In the genomic region with DNA sequence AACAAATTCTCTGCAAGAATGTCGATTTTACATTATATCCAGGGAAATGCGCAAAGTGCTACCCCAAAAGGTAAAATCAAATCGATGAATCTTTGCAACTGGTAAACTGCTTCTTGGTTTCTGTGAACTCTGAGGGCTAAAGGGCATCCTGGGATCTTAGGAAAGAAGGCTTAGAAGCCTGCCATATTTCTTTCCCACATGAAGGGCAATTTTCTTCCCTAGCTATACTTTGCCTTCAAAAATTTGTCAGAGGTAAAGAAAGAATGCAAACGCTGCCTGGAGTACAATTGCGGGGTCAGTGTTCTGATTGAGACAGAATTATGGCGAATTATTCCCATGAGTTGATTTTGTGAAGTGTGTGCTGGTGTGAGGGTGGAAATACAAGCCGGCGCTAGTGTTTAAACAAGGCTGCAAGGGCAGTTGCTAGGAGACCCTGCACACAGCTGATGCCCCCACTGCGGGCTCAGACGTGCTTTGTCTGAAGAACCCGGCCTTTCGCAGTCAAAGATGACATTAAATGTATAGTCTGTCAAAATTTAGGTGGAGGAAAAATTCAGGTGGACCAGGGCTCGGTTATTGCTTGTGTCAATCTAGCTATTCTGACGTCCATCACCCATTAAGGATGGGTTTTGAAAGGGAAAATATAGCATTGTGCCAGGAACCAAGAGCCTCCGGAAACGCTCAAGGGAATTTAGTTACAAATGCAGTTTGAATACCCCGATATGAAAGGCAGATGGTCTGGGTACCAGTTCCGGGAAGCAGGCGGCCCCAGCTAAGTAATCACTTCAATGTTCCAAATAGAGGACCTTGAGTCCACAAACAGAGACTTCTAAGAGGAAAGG, we compare ENCODE assay signal across 8 mouse cellular contexts. TPM values are rescaled to one million over a fixed set of nuclear protein-coding genes. Genes with fewer than 3 reads are reported as not detected.
DNase-seq lines count a peak whose midpoint lies in the region; ATAC-seq and TF ChIP-seq lines count a peak whose summit lies in the region.

TSS of gene Asb4 (plus strand) at position 51 of the 842 bp plus-strand sequence.

- no peak within 1 kb of the TSS for H3K27ac ChIP-seq in kidney, postnatal 0 days
- H3K27ac ChIP-seq in embryonic facial prominence, embryonic 11.5 days (replicated peaks; ENCODE audit: low read depth, low read length) = peak within 1 kb of the TSS; percentile 47
- H3K27ac ChIP-seq in hindbrain, embryonic 14.5 days = peak within 1 kb of the TSS; percentile 80
- H3K27ac ChIP-seq in midbrain, embryonic 11.5 days (ENCODE audit: low read depth, low read length) = peak within 1 kb of the TSS; percentile 82

- H3K4me3 ChIP-seq in kidney, postnatal 0 days (replicated peaks; ENCODE audit: low read depth, low read length) = peak within 1 kb of the TSS; percentile 20
- H3K4me3 ChIP-seq in embryonic facial prominence, embryonic 11.5 days (ENCODE audit: low read depth, low read length) = peak within 1 kb of the TSS; percentile 21
- peak within 1 kb of the TSS; percentile 25 for H3K4me3 ChIP-seq in hindbrain, embryonic 14.5 days (replicated peaks; ENCODE audit: low read length)
- peak within 1 kb of the TSS; percentile 18 for H3K4me3 ChIP-seq in midbrain, embryonic 11.5 days (ENCODE audit: low read depth, low read length)

- peak within 1 kb of the TSS; percentile 50 for H3K4me2 ChIP-seq in kidney, postnatal 0 days (ENCODE audit: low read length)
- peak within 1 kb of the TSS; percentile 44 for H3K4me2 ChIP-seq in embryonic facial prominence, embryonic 11.5 days (ENCODE audit: low read depth, low read length)
- peak within 1 kb of the TSS; percentile 56 for H3K4me2 ChIP-seq in hindbrain, embryonic 14.5 days (replicated peaks)
- peak within 1 kb of the TSS; percentile 44 for H3K4me2 ChIP-seq in midbrain, embryonic 11.5 days

- no peaks in the 10 kb centered on the region for H3K9me3 ChIP-seq in kidney, postnatal 0 days (replicated peaks; ENCODE audit: low read length)
- no peaks in the 10 kb centered on the region for H3K9me3 ChIP-seq in embryonic facial prominence, embryonic 11.5 days (replicated peaks; ENCODE audit: control insufficient read depth, low read length)
- no peaks in the 10 kb centered on the region for H3K9me3 ChIP-seq in hindbrain, embryonic 14.5 days (ENCODE audit: control insufficient read depth, low read length)
- H3K9me3 ChIP-seq in midbrain, embryonic 11.5 days (ENCODE audit: control insufficient read depth, low read length) = no peaks in the 10 kb centered on the region

- H3K4me1 ChIP-seq in kidney, postnatal 0 days (replicated peaks; ENCODE audit: insufficient read depth, low read length) = peaks cover 10% of the 10 kb centered on the region; the same call in 1 of the 2 replicates
- peaks cover 11% of the 10 kb centered on the region for H3K4me1 ChIP-seq in embryonic facial prominence, embryonic 11.5 days (ENCODE audit: control insufficient read depth, insufficient read depth, low read length)
- H3K4me1 ChIP-seq in hindbrain, embryonic 14.5 days (replicated peaks; ENCODE audit: control insufficient read depth, insufficient read depth, low read length) = peaks cover 44% of the 10 kb centered on the region
- H3K4me1 ChIP-seq in midbrain, embryonic 11.5 days (ENCODE audit: control insufficient read depth, insufficient read depth, low read length) = peaks cover 42% of the 10 kb centered on the region

- no peak for TF ChIP-seq CTCF in kidney, postnatal 0 days (IDR thresholded peaks at IDR 0.05; ENCODE audit: low read depth)

- no peaks in the 10 kb centered on the region for H3K27me3 ChIP-seq in kidney, postnatal 0 days (ENCODE audit: insufficient read depth, low read length)
- no peaks in the 10 kb centered on the region for H3K27me3 ChIP-seq in embryonic facial prominence, embryonic 11.5 days (ENCODE audit: control insufficient read depth, insufficient read depth, low read length)
- H3K27me3 ChIP-seq in hindbrain, embryonic 14.5 days (ENCODE audit: control insufficient read depth, insufficient read depth, low read length) = no peaks in the 10 kb centered on the region
- no peaks in the 10 kb centered on the region for H3K27me3 ChIP-seq in midbrain, embryonic 11.5 days (ENCODE audit: control insufficient read depth, insufficient read depth, low read length)

- no peaks in the 10 kb centered on the region for H3K36me3 ChIP-seq in kidney, postnatal 0 days (ENCODE audit: insufficient read depth, low read length)
- no peaks in the 10 kb centered on the region for H3K36me3 ChIP-seq in embryonic facial prominence, embryonic 11.5 days (replicated peaks; ENCODE audit: control insufficient read depth, insufficient read depth, low read depth, low read length)
- H3K36me3 ChIP-seq in hindbrain, embryonic 14.5 days (replicated peaks; ENCODE audit: control insufficient read depth, insufficient read depth) = no peaks in the 10 kb centered on the region
- no peaks in the 10 kb centered on the region for H3K36me3 ChIP-seq in midbrain, embryonic 11.5 days (ENCODE audit: control insufficient read depth, insufficient read depth, low read length)

- peak within 1 kb of the TSS; percentile 25; the same call in 1 of the 2 replicates for H3K9ac ChIP-seq in kidney, postnatal 0 days (ENCODE audit: low read depth, low read length)
- peak within 1 kb of the TSS; percentile 44 for H3K9ac ChIP-seq in embryonic facial prominence, embryonic 11.5 days (replicated peaks; ENCODE audit: low read length)
- H3K9ac ChIP-seq in hindbrain, embryonic 14.5 days = peak within 1 kb of the TSS; percentile 57
- H3K9ac ChIP-seq in midbrain, embryonic 11.5 days (ENCODE audit: low read length) = peak within 1 kb of the TSS; percentile 25

- WGBS in kidney, postnatal 0 days = 9% methylated on average over 19 of the region's 19 CpGs
- 4% methylated on average over 19 of the region's 19 CpGs for WGBS in embryonic facial prominence, embryonic 11.5 days
- 3% methylated on average over 19 of the region's 19 CpGs for WGBS in hindbrain, embryonic 14.5 days
- WGBS in midbrain, embryonic 11.5 days = 4% methylated on average over 19 of the region's 19 CpGs

- no peak for ATAC-seq in kidney, postnatal 0 days (replicated peaks; ENCODE audit: low FRiP score, low read depth)
- ATAC-seq in embryonic facial prominence, embryonic 11.5 days (replicated peaks; ENCODE audit: insufficient number of reproducible peaks, low FRiP score, low TSS enrichment, low read depth) = peak; percentile 78; the same call in 1 of the 2 replicates
- ATAC-seq in hindbrain, embryonic 14.5 days (ENCODE audit: low FRiP score) = peak; percentile 47
- ATAC-seq in midbrain, embryonic 11.5 days (ENCODE audit: low FRiP score) = peak; percentile 72
- ATAC-seq in frontal cortex, adult (ENCODE audit: low TSS enrichment) = no peak

- DNase-seq in kidney, postnatal 0 days (ENCODE audit: low spot score) = no peak
- no peak for DNase-seq in kidney, adult 8-10 months
- peak; percentile 80 for DNase-seq in embryonic facial prominence, embryonic 11.5 days (ENCODE audit: low spot score)
- DNase-seq in hindbrain, embryonic 14.5 days (ENCODE audit: low spot score) = peak; percentile 65
- DNase-seq in midbrain, embryonic 11.5 days (ENCODE audit: low spot score, missing footprints) = peak; percentile 96
- no peak for DNase-seq in ovary, postnatal 36 days (ENCODE audit: low spot score)
- no peak for DNase-seq in adipocyte (ENCODE audit: low spot score)

RNA-seq across cellular contexts. Expression of gene Asb4, which starts in this region (rescaled TPM):
- polyA plus RNA-seq in kidney, postnatal 0 days (2015; fragmentation: Nextera tagmentation; extraction: Ambion mirVana) = 9.4 and 9.7 TPM in 2 replicates
- polyA plus RNA-seq in embryonic facial prominence, embryonic 11.5 days (2014; fragmentation: Nextera tagmentation; extraction: Ambion mirVana) = 90.5 and 98.5 TPM in 2 replicates
- polyA plus RNA-seq in hindbrain, embryonic 14.5 days (2014; fragmentation: Nextera tagmentation; extraction: Ambion mirVana) = 17.1 and 18.7 TPM in 2 replicates
- polyA plus RNA-seq in midbrain, embryonic 11.5 days (2014; fragmentation: Nextera tagmentation; extraction: Ambion mirVana) = 22.8 and 23.6 TPM in 2 replicates

Comparison
In these comparisons a context has a peak if more than half of its experiments do, and no peak if none do; other contexts are left out.
1. ATAC-seq: peak in embryonic facial prominence, embryonic 11.5 days (single experiment), hindbrain, embryonic 14.5 days (single experiment) and midbrain, embryonic 11.5 days (single experiment); none in kidney, postnatal 0 days (single experiment) and frontal cortex, adult (single experiment).
2. DNase-seq: peak in embryonic facial prominence, embryonic 11.5 days (single experiment), hindbrain, embryonic 14.5 days (single experiment) and midbrain, embryonic 11.5 days (single experiment); none in kidney, postnatal 0 days (single experiment), kidney, adult 8-10 months (0 of 2), ovary, postnatal 36 days (single experiment) and adipocyte (single experiment).
3. Peak in every context shown above with its lines, with median percentiles within 50 percentile points of each other: H3K4me2 ChIP-seq, H3K4me3 ChIP-seq and H3K9ac ChIP-seq.